Mouse (Mus musculus): ENCODE measurements around the gene Pde11a. TPM values are rescaled to one million over a fixed set of nuclear protein-coding genes. Genes with fewer than 3 reads are reported as not detected.

Pde11a gene
- polyA plus RNA-seq (2015; fragmentation: Nextera tagmentation; extraction: Ambion mirVana), result 0.32 and 0.59 TPM in 2 replicates

- no peaks in the 10 kb centered on the region for H3K9me3 ChIP-seq
- H3K4me3 ChIP-seq, result peak within 1 kb of the TSS; percentile 48
- no peaks in the 10 kb centered on the region for H3K27me3 ChIP-seq
- no peak within 1 kb of the TSS for H3K27ac ChIP-seq (replicated peaks)
- H3K4me1 ChIP-seq, result peaks cover 7% of the 10 kb centered on the region
- H3K9ac ChIP-seq (replicated peaks), result peak within 1 kb of the TSS; percentile 54
- peak; percentile 70 for ATAC-seq (replicated peaks)
- WGBS, result 18% methylated on average over 40 of the region's 41 CpGs
- H3K4me2 ChIP-seq (replicated peaks), result peak within 1 kb of the TSS; percentile 92
- no peaks in the 10 kb centered on the region for H3K36me3 ChIP-seq
These were observed at the start of gene Pde11a for GRCm38 (mm10) chr2:76338215-76339156. Pde11a (minus strand) TSS chr2:76338774.

GRCm38 (mm10) chr2:76386531-76386930, 48.0 kb upstream of the Pde11a start:
- H3K27me3 ChIP-seq, result no peaks in the 10 kb centered on the region

GRCm38 (mm10) chr2:76378646-76379045, 40.1 kb upstream of the Pde11a start:
- WGBS, result 96% methylated on average over 19 of the region's 19 CpGs
- H3K9me3 ChIP-seq, result no peaks in the 10 kb centered on the region
- no peaks in the 10 kb centered on the region for H3K4me1 ChIP-seq

More at GRCm38 (mm10) chr2:76386531-76386930, 48.0 kb upstream of the Pde11a start:
- H3K36me3 ChIP-seq, result peaks cover 23% of the 10 kb centered on the region
- no peak overlapping the region for H3K27ac ChIP-seq (replicated peaks)
- H3K4me2 ChIP-seq (replicated peaks), result no peak overlapping the region
- no peak overlapping the region for H3K4me3 ChIP-seq
- H3K4me1 ChIP-seq, result no peaks in the 10 kb centered on the region
- H3K9ac ChIP-seq (replicated peaks), result no peak overlapping the region
- no peak for ATAC-seq (replicated peaks)
- no peaks in the 10 kb centered on the region for H3K9me3 ChIP-seq

GRCm38 (mm10) chr2:76374544-76375206, 36.1 kb upstream of the Pde11a start:
- ATAC-seq (replicated peaks), result no peak
- Histone ChIP-seq H3K4me2 (replicated peaks) (no peak overlapping the region), H3K36me3 (peaks cover 65% of the 10 kb centered on the region), H3K9me3 (no peaks in the 10 kb centered on the region), H3K27ac (replicated peaks) (no peak overlapping the region), H3K4me3 (no peak overlapping the region), H3K4me1 (peaks cover 11% of the 10 kb centered on the region), H3K9ac (replicated peaks) (no peak overlapping the region), H3K27me3 (no peaks in the 10 kb centered on the region)
- WGBS, result 91% methylated on average over 6 of the region's 6 CpGs

More at GRCm38 (mm10) chr2:76378646-76379045, 40.1 kb upstream of the Pde11a start:
- Histone ChIP-seq H3K9ac (replicated peaks) (no peak overlapping the region), H3K4me3 (no peak overlapping the region), H3K4me2 (replicated peaks) (no peak overlapping the region), H3K36me3 (peaks cover 81% of the 10 kb centered on the region), H3K27me3 (no peaks in the 10 kb centered on the region), H3K27ac (replicated peaks) (no peak overlapping the region)
- no peak for ATAC-seq (replicated peaks)

- ATAC-seq (replicated peaks), result no peak
- Histone ChIP-seq H3K4me3 (no peak overlapping the region), H3K27ac (replicated peaks) (no peak overlapping the region), H3K4me1 (peaks cover 11% of the 10 kb centered on the region), H3K9me3 (no peaks in the 10 kb centered on the region), H3K9ac (replicated peaks) (no peak overlapping the region), H3K27me3 (no peaks in the 10 kb centered on the region), H3K4me2 (replicated peaks) (no peak overlapping the region), H3K36me3 (peaks cover 42% of the 10 kb centered on the region)
- 91% methylated on average over 4 of the region's 4 CpGs for WGBS
These were observed 33.7 kb upstream of the Pde11a start for GRCm38 (mm10) chr2:76372244-76372643.

GRCm38 (mm10) chr2:76370656-76370922, 32.0 kb upstream of the Pde11a start:
- WGBS, result 3% methylated on average over 7 of the region's 7 CpGs

GRCm38 (mm10) chr2:76369821-76370655, 31.5 kb upstream of the Pde11a start, which contains the start of gene Rbm45:
Rbm45 (plus strand) TSS chr2:76369984.
- H3K27ac ChIP-seq (replicated peaks), result peak within 1 kb of the TSS; percentile 65
- H3K9me3 ChIP-seq, result no peaks in the 10 kb centered on the region
- H3K4me2 ChIP-seq (replicated peaks), result peak within 1 kb of the TSS; percentile 87
- peaks cover 25% of the 10 kb centered on the region for H3K36me3 ChIP-seq
- H3K27me3 ChIP-seq, result no peaks in the 10 kb centered on the region
- peak within 1 kb of the TSS; percentile 93 for H3K4me3 ChIP-seq
- under 1% methylated on average over 61 of the region's 61 CpGs for WGBS
- H3K4me1 ChIP-seq, result peaks cover 11% of the 10 kb centered on the region
- H3K9ac ChIP-seq (replicated peaks), result peak within 1 kb of the TSS; percentile 90
- peak; percentile 92 for ATAC-seq (replicated peaks)

More at GRCm38 (mm10) chr2:76370656-76370922, 32.0 kb upstream of the Pde11a start:
- Histone ChIP-seq H3K27me3 (no peaks in the 10 kb centered on the region), H3K9me3 (no peaks in the 10 kb centered on the region), H3K4me1 (peaks cover 11% of the 10 kb centered on the region), H3K27ac (replicated peaks) (no peak overlapping the region), H3K36me3 (peaks cover 30% of the 10 kb centered on the region), H3K4me2 (replicated peaks) (peak overlapping the region; percentile 87), H3K4me3 (peak overlapping the region; percentile 93), H3K9ac (replicated peaks) (peak overlapping the region; percentile 90)
- no peak for ATAC-seq (replicated peaks)

- Histone ChIP-seq H3K9me3 (no peaks in the 10 kb centered on the region), H3K27me3 (no peaks in the 10 kb centered on the region), H3K4me1 (peaks cover 11% of the 10 kb centered on the region), H3K27ac (replicated peaks) (no peak overlapping the region), H3K4me2 (replicated peaks) (no peak overlapping the region), H3K4me3 (peak overlapping the region; percentile 93; the same call in 1 of the 2 replicates), H3K9ac (replicated peaks) (no peak overlapping the region), H3K36me3 (peaks cover 19% of the 10 kb centered on the region)
- 0 out of 2 replicates have a peak, but pooled peaks have one; percentile 3 for ATAC-seq (replicated peaks)
- WGBS, result 78% methylated on average over 13 of the region's 13 CpGs
These were observed 30.5 kb upstream of the Pde11a start for GRCm38 (mm10) chr2:76368861-76369660.

GRCm38 (mm10) chr2:76367188-76367922, 28.8 kb upstream of the Pde11a start:
- Histone ChIP-seq H3K36me3 (peaks cover 4% of the 10 kb centered on the region), H3K27ac (replicated peaks) (no peak overlapping the region), H3K4me1 (peaks cover 11% of the 10 kb centered on the region), H3K4me3 (no peak overlapping the region), H3K27me3 (no peaks in the 10 kb centered on the region), H3K9ac (replicated peaks) (no peak overlapping the region), H3K4me2 (replicated peaks) (no peak overlapping the region), H3K9me3 (no peaks in the 10 kb centered on the region)
- 17% methylated on average over 9 of the region's 9 CpGs for WGBS
- ATAC-seq (replicated peaks), result no peak

- no peaks in the 10 kb centered on the region for H3K36me3 ChIP-seq
- no peak overlapping the region for H3K27ac ChIP-seq (replicated peaks)
- H3K27me3 ChIP-seq, result no peaks in the 10 kb centered on the region
- 67% methylated on average over 4 of the region's 4 CpGs for WGBS
- ATAC-seq (replicated peaks), result no peak
- peaks cover 5% of the 10 kb centered on the region for H3K4me1 ChIP-seq
- no peak overlapping the region for H3K4me2 ChIP-seq (replicated peaks)
- H3K9ac ChIP-seq (replicated peaks), result no peak overlapping the region
- H3K4me3 ChIP-seq, result no peak overlapping the region
- no peaks in the 10 kb centered on the region for H3K9me3 ChIP-seq
These were observed 27.2 kb upstream of the Pde11a start for GRCm38 (mm10) chr2:76365811-76366210.
